Mouse (Mus musculus): Measurements from ENCODE around the gene Zswim1. TPM values are rescaled to one million over a fixed set of nuclear protein-coding genes. Genes with fewer than 3 reads are reported as not detected.

Zswim1 gene
- polyA plus RNA-seq, 1 experiment from 2014 or later = 20.4 TPM

DNA sequence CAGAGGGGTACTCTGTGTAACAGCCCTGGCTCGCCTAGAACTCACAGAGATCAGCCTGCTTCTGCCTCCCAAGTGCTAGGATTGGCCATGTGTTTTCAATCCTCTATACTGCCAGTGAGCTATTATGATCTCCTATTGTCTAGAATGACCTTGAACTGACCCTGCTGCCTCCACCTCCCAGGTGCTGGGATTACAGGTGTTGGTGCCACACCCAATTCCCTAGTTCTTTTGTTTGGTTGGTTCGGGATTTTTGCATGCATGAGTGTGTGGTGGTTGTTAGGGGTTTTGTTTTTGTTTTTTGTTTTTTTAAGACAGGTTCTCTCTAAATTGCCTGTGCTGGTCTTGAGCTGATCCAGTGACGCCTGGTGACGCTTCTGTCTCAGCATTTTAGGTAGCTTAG, 1.5 kb downstream of the Zswim1 start:
- WGBS = 90% methylated on average over 4 of the region's 4 CpGs

GRCm38 (mm10) chr2:164825521-164825920, 3.0 kb downstream of the Zswim1 start:
- H3K27ac ChIP-seq (replicated peaks; ENCODE audit: low read depth, low read length) = no peak overlapping the region
- H3K4me3 ChIP-seq (ENCODE audit: low read depth, low read length) = no peak overlapping the region
- no peaks in the 10 kb centered on the region for H3K9me3 ChIP-seq (replicated peaks; ENCODE audit: control insufficient read depth, low read length)
- H3K36me3 ChIP-seq (replicated peaks; ENCODE audit: control insufficient read depth, insufficient read depth, low read depth, low read length) = no peaks in the 10 kb centered on the region; the same call in none of the 2 replicates
- DNase-seq (ENCODE audit: low spot score) = no peak
- H3K4me2 ChIP-seq (ENCODE audit: low read depth, low read length) = no peak overlapping the region
- no peaks in the 10 kb centered on the region for H3K27me3 ChIP-seq (ENCODE audit: control insufficient read depth, insufficient read depth, low read length)
- no peak overlapping the region for H3K9ac ChIP-seq (replicated peaks; ENCODE audit: low read length)
- no peak for ATAC-seq (replicated peaks; ENCODE audit: insufficient number of reproducible peaks, low FRiP score, low TSS enrichment, low read depth)
- WGBS = 94% methylated on average over 17 of the region's 17 CpGs
- H3K4me1 ChIP-seq (ENCODE audit: control insufficient read depth, insufficient read depth, low read length) = no peaks in the 10 kb centered on the region

More for the DNA sequence above, 1.5 kb downstream of the Zswim1 start:
- Histone ChIP-seq H3K4me2 (ENCODE audit: low read depth, low read length) (no peak overlapping the region), H3K9ac (replicated peaks; ENCODE audit: low read length) (no peak overlapping the region), H3K27ac (replicated peaks; ENCODE audit: low read depth, low read length) (no peak overlapping the region), H3K4me3 (ENCODE audit: low read depth, low read length) (no peak overlapping the region), H3K4me1 (ENCODE audit: control insufficient read depth, insufficient read depth, low read length) (no peaks in the 10 kb centered on the region), H3K27me3 (ENCODE audit: control insufficient read depth, insufficient read depth, low read length) (no peaks in the 10 kb centered on the region), H3K36me3 (replicated peaks; ENCODE audit: control insufficient read depth, insufficient read depth, low read depth, low read length) (no peaks in the 10 kb centered on the region; the same call in none of the 2 replicates), H3K9me3 (replicated peaks; ENCODE audit: control insufficient read depth, low read length) (no peaks in the 10 kb centered on the region)
- no peak for ATAC-seq (replicated peaks; ENCODE audit: insufficient number of reproducible peaks, low FRiP score, low TSS enrichment, low read depth)
- no peak for DNase-seq (ENCODE audit: low spot score)

- Histone ChIP-seq H3K4me3 (ENCODE audit: low read depth, low read length) (no peak overlapping the region), H3K4me1 (ENCODE audit: control insufficient read depth, insufficient read depth, low read length) (no peaks in the 10 kb centered on the region), H3K4me2 (ENCODE audit: low read depth, low read length) (no peak overlapping the region), H3K27me3 (ENCODE audit: control insufficient read depth, insufficient read depth, low read length) (no peaks in the 10 kb centered on the region), H3K9me3 (replicated peaks; ENCODE audit: control insufficient read depth, low read length) (no peaks in the 10 kb centered on the region), H3K9ac (replicated peaks; ENCODE audit: low read length) (no peak overlapping the region), H3K27ac (replicated peaks; ENCODE audit: low read depth, low read length) (no peak overlapping the region), H3K36me3 (replicated peaks; ENCODE audit: control insufficient read depth, insufficient read depth, low read depth, low read length) (no peaks in the 10 kb centered on the region; the same call in none of the 2 replicates)
- WGBS = 92% methylated on average over 15 of the region's 16 CpGs
- ATAC-seq (replicated peaks; ENCODE audit: insufficient number of reproducible peaks, low FRiP score, low TSS enrichment, low read depth) (no peak), DNase-seq (ENCODE audit: low spot score) (no peak)
These were observed 4.8 kb downstream of the Zswim1 start for GRCm38 (mm10) chr2:164827146-164827850.

GRCm38 (mm10) chr2:164828437-164828836, 6.0 kb downstream of the Zswim1 start, which contains the start of gene Spata25:
TSS of gene Spata25 (minus strand) at chr2:164828537.
- Histone ChIP-seq H3K27ac (replicated peaks; ENCODE audit: low read depth, low read length) (no peak within 1 kb of the TSS), H3K9me3 (replicated peaks; ENCODE audit: control insufficient read depth, low read length) (no peaks in the 10 kb centered on the region), H3K4me3 (ENCODE audit: low read depth, low read length) (no peak within 1 kb of the TSS), H3K27me3 (ENCODE audit: control insufficient read depth, insufficient read depth, low read length) (no peaks in the 10 kb centered on the region), H3K4me2 (ENCODE audit: low read depth, low read length) (no peak within 1 kb of the TSS), H3K36me3 (replicated peaks; ENCODE audit: control insufficient read depth, insufficient read depth, low read depth, low read length) (no peaks in the 10 kb centered on the region; the same call in none of the 2 replicates), H3K9ac (replicated peaks; ENCODE audit: low read length) (no peak within 1 kb of the TSS), H3K4me1 (ENCODE audit: control insufficient read depth, insufficient read depth, low read length) (no peaks in the 10 kb centered on the region)
- WGBS = 83% methylated on average over 6 of the region's 6 CpGs
- DNase-seq (ENCODE audit: low spot score) (no peak), ATAC-seq (replicated peaks; ENCODE audit: insufficient number of reproducible peaks, low FRiP score, low TSS enrichment, low read depth) (no peak)

GRCm38 (mm10) chr2:164829090-164829489, 6.6 kb downstream of the Zswim1 start:
- DNase-seq (ENCODE audit: low spot score) = no peak
- no peak for ATAC-seq (replicated peaks; ENCODE audit: insufficient number of reproducible peaks, low FRiP score, low TSS enrichment, low read depth)
- H3K27ac ChIP-seq (replicated peaks; ENCODE audit: low read depth, low read length) = no peak overlapping the region
- H3K4me1 ChIP-seq (ENCODE audit: control insufficient read depth, insufficient read depth, low read length) = no peaks in the 10 kb centered on the region
- H3K4me2 ChIP-seq (ENCODE audit: low read depth, low read length) = no peak overlapping the region
- H3K36me3 ChIP-seq (replicated peaks; ENCODE audit: control insufficient read depth, insufficient read depth, low read depth, low read length) = no peaks in the 10 kb centered on the region; the same call in none of the 2 replicates
- 93% methylated on average over 1 of the region's 1 CpGs for WGBS
- H3K27me3 ChIP-seq (ENCODE audit: control insufficient read depth, insufficient read depth, low read length) = no peaks in the 10 kb centered on the region
- H3K9me3 ChIP-seq (replicated peaks; ENCODE audit: control insufficient read depth, low read length) = no peaks in the 10 kb centered on the region
- no peak overlapping the region for H3K9ac ChIP-seq (replicated peaks; ENCODE audit: low read length)
- H3K4me3 ChIP-seq (ENCODE audit: low read depth, low read length) = no peak overlapping the region

- H3K4me2 ChIP-seq (ENCODE audit: low read depth, low read length) = no peak overlapping the region
- no peaks in the 10 kb centered on the region; the same call in none of the 2 replicates for H3K36me3 ChIP-seq (replicated peaks; ENCODE audit: control insufficient read depth, insufficient read depth, low read depth, low read length)
- no peaks in the 10 kb centered on the region for H3K27me3 ChIP-seq (ENCODE audit: control insufficient read depth, insufficient read depth, low read length)
- no peak for ATAC-seq (replicated peaks; ENCODE audit: insufficient number of reproducible peaks, low FRiP score, low TSS enrichment, low read depth)
- H3K4me1 ChIP-seq (ENCODE audit: control insufficient read depth, insufficient read depth, low read length) = peaks cover 7% of the 10 kb centered on the region; the same call in 1 of the 2 replicates
- H3K27ac ChIP-seq (replicated peaks; ENCODE audit: low read depth, low read length) = no peak overlapping the region
- H3K9ac ChIP-seq (replicated peaks; ENCODE audit: low read length) = no peak overlapping the region
- no peak for DNase-seq (ENCODE audit: low spot score)
- H3K9me3 ChIP-seq (replicated peaks; ENCODE audit: control insufficient read depth, low read length) = no peaks in the 10 kb centered on the region
- 86% methylated on average over 10 of the region's 10 CpGs for WGBS
- H3K4me3 ChIP-seq (ENCODE audit: low read depth, low read length) = no peak overlapping the region
These were observed 8.5 kb downstream of the Zswim1 start for GRCm38 (mm10) chr2:164831029-164831428.

DNA sequence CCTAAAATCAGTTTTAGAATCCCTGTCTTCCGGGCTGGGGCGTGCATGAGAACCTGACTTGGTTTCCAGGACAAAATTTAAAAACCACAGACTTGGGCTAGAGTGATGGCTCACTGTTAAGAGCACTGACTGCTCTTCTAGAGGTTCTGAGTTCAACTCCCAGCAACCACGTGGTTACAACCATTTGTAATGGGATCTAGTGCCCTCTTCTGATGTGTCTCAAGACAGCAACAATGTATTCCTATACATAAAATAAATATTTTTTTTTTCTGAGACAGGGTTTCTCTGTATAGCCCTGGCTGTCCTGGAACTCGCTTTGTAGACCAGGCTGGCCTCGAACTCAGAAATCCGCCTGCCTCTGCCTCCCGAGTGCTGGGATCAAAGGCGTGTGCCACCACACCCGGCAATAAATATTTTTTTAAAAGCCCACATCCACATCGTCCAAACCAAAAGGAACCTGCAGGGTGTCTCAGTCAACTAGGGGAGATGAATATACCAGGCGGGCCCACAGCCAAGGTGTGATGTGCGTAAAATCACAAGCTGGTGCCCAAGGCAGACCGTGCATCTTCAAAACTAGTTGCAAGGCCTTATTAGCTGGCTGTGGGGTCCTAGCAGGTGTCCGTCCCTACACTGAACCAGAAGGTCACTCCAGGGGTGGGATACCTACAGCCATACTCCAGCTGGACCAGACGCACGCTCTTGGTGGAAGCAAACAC, 9.7 kb downstream of the Zswim1 start:
- H3K36me3 ChIP-seq (replicated peaks; ENCODE audit: control insufficient read depth, insufficient read depth, low read depth, low read length) = no peaks in the 10 kb centered on the region; the same call in none of the 2 replicates
- no peaks in the 10 kb centered on the region for H3K9me3 ChIP-seq (replicated peaks; ENCODE audit: control insufficient read depth, low read length)
- H3K4me1 ChIP-seq (ENCODE audit: control insufficient read depth, insufficient read depth, low read length) = peaks cover 7% of the 10 kb centered on the region; the same call in 1 of the 2 replicates
- peak overlapping the region; percentile 99 for H3K4me2 ChIP-seq (ENCODE audit: low read depth, low read length)
- peak overlapping the region; percentile 83 for H3K9ac ChIP-seq (replicated peaks; ENCODE audit: low read length)
- 65% methylated on average over 16 of the region's 16 CpGs for WGBS
- no peak overlapping the region for H3K27ac ChIP-seq (replicated peaks; ENCODE audit: low read depth, low read length)
- H3K27me3 ChIP-seq (ENCODE audit: control insufficient read depth, insufficient read depth, low read length) = no peaks in the 10 kb centered on the region
- H3K4me3 ChIP-seq (ENCODE audit: low read depth, low read length) = peak overlapping the region; percentile 75
- no peak for DNase-seq (ENCODE audit: low spot score)
- ATAC-seq (replicated peaks; ENCODE audit: insufficient number of reproducible peaks, low FRiP score, low TSS enrichment, low read depth) = no peak

Measured in embryonic facial prominence, embryonic 11.5 days (tissue).